Mouse (Mus musculus) liver, embryonic 11.5 days (tissue): ENCODE results near the gene Olfr623. TPM values are rescaled to one million over a fixed set of nuclear protein-coding genes. Genes with fewer than 3 reads are reported as not detected.

ENCODE experiments used
- ATAC-seq: fragments of 200-750 bp; cut with Nextera tagmentation; replicated peaks from 2 replicates; pipeline ENCODE4 v1.8.0; 2017; ENCODE audit warnings: moderate number of reproducible peaks, mild to moderate bottlenecking, moderate TSS enrichment, moderate library complexity; ENCODE audit not compliant: low FRiP score
- DNase-seq: peaks from one replicate; pipeline ENCODE4 v3.0.0-alpha.2; 2017; ENCODE audit warnings: low spot score
- H3K27ac ChIP-seq: fragments of 300-500 bp; sonication (generic); 2 replicates; pipeline ENCODE4 v1.5.1; 2014; ENCODE audit warnings: mild to moderate bottlenecking, low read depth, low read length, control low read depth
- H3K27me3 ChIP-seq: fragments of 300-500 bp; sonication (generic); replicated peaks from 2 replicates; pipeline ENCODE4 v1.6.1; 2014; ENCODE audit warnings: low read length, mixed read lengths; ENCODE audit not compliant: control insufficient read depth, insufficient read depth
- H3K36me3 ChIP-seq: fragments of 300-500 bp; sonication (generic); 2 replicates; pipeline ENCODE4 v1.6.1; 2014; ENCODE audit warnings: mild to moderate bottlenecking, low read length, moderate library complexity, mixed read lengths; ENCODE audit not compliant: control insufficient read depth, insufficient read depth
- H3K4me1 ChIP-seq: fragments of 300-500 bp; sonication (generic); replicated peaks from 2 replicates; pipeline ENCODE4 v1.6.1; 2014; ENCODE audit warnings: low read length, mixed read lengths; ENCODE audit not compliant: control insufficient read depth, insufficient read depth
- H3K4me2 ChIP-seq: fragments of 300-500 bp; sonication (generic); 2 replicates; pipeline ENCODE4 v1.6.1; 2014; ENCODE audit warnings: mild to moderate bottlenecking, control low read depth, moderate library complexity
- H3K4me3 ChIP-seq: fragments of 300-500 bp; sonication (generic); 2 replicates; pipeline ENCODE4 v1.5.1; 2014; ENCODE audit warnings: low read depth, low read length, control low read depth
- H3K9ac ChIP-seq: fragments of 300-500 bp; sonication (generic); 2 replicates; pipeline ENCODE4 v1.6.1; 2014; ENCODE audit warnings: low read depth, low read length, control low read depth
- H3K9me3 ChIP-seq: fragments of 300-500 bp; sonication (generic); 2 replicates; pipeline ENCODE4 v1.6.1; 2016; ENCODE audit warnings: low read length, inconsistent platforms, mixed read lengths; ENCODE audit not compliant: control insufficient read depth
- WGBS: fragments of 180-500 bp; shearing (Covaris S2); extraction: QIAGEN DNeasy Blood & Tissue Kit; methylation state at CpG from one replicate; pipeline ENCODE4 v1.1.7; 2014; 5-methylcytosine and 5-hydroxymethylcytosine counted together
- polyA plus RNA-seq: library from polyadenylated mRNA; unstranded; fragments of >200 nt; fragmentation: Nextera tagmentation; extraction: Ambion mirVana; gene quantifications from 2 replicates; pipeline ENCODE4 v1.2.1, GENCODE M21; 2014

The Olfr623 gene
- not detected in 2 replicates for polyA plus RNA-seq

- H3K9me3 ChIP-seq = no peaks in the 10 kb centered on the region
- no peak within 1 kb of the TSS for H3K4me2 ChIP-seq
- H3K4me1 ChIP-seq = no peaks in the 10 kb centered on the region
- ATAC-seq (no peak), DNase-seq (no peak)
- no peaks in the 10 kb centered on the region for H3K27me3 ChIP-seq
- no peak within 1 kb of the TSS for H3K4me3 ChIP-seq
- no peak within 1 kb of the TSS for H3K9ac ChIP-seq
- no peak within 1 kb of the TSS for H3K27ac ChIP-seq
- no peaks in the 10 kb centered on the region for H3K36me3 ChIP-seq
Measured at GRCm38 (mm10) chr7:103663598-103663997, at the start of gene Olfr623. Gene Olfr623, minus strand, starts transcription at chr7:103663698.

GRCm38 (mm10) chr7:103712024-103712423 lies 48.5 kb upstream of the Olfr623 start:
- H3K36me3 ChIP-seq = no peaks in the 10 kb centered on the region
- H3K27ac ChIP-seq = no peak overlapping the region
- H3K4me3 ChIP-seq = no peak overlapping the region
- no peaks in the 10 kb centered on the region for H3K4me1 ChIP-seq
- ATAC-seq (peak; percentile 63), DNase-seq (no peak)
- no peak overlapping the region for H3K4me2 ChIP-seq
- no peaks in the 10 kb centered on the region for H3K27me3 ChIP-seq
- no peaks in the 10 kb centered on the region for H3K9me3 ChIP-seq
- 28% methylated on average over 2 of the region's 2 CpGs for WGBS
- no peak overlapping the region for H3K9ac ChIP-seq

DNA sequence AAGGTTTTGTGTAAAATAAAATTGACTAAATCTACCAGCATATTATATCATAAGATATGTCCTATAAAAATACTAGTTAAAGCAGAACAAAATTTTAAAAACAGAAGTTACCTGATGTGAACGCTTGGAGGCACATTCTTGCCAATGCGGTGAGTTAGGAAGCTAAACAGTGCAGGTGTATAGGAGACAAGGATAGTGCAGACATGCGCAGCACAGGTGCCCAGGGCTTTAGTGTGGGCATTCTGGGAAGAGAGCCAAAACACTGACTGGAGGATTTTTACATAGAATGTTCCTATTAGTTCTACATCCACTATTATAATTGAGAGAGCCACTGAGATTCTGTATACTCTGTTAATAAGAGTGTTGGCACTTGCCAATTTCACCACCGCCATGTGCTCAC lies 36.0 kb upstream of the Olfr623 start:
- Histone ChIP-seq H3K27me3 (no peaks in the 10 kb centered on the region), H3K9me3 (no peaks in the 10 kb centered on the region), H3K4me3 (no peak overlapping the region), H3K9ac (no peak overlapping the region), H3K36me3 (no peaks in the 10 kb centered on the region), H3K4me2 (no peak overlapping the region), H3K27ac (no peak overlapping the region), H3K4me1 (no peaks in the 10 kb centered on the region)
- DNase-seq (no peak), ATAC-seq (no peak)
- WGBS = 85% methylated on average over 4 of the region's 4 CpGs

GRCm38 (mm10) chr7:103682420-103682819 lies 18.9 kb upstream of the Olfr623 start, which contains the start of gene Olfr625-ps1:
Gene Olfr625-ps1, plus strand, starts transcription at chr7:103682720.
- H3K4me3 ChIP-seq = no peak within 1 kb of the TSS
- ATAC-seq (no peak), DNase-seq (no peak)
- H3K4me2 ChIP-seq = no peak within 1 kb of the TSS
- H3K27me3 ChIP-seq = no peaks in the 10 kb centered on the region
- H3K4me1 ChIP-seq = no peaks in the 10 kb centered on the region
- no peaks in the 10 kb centered on the region for H3K9me3 ChIP-seq
- H3K9ac ChIP-seq = no peak within 1 kb of the TSS
- H3K27ac ChIP-seq = no peak within 1 kb of the TSS
- H3K36me3 ChIP-seq = no peaks in the 10 kb centered on the region

DNA sequence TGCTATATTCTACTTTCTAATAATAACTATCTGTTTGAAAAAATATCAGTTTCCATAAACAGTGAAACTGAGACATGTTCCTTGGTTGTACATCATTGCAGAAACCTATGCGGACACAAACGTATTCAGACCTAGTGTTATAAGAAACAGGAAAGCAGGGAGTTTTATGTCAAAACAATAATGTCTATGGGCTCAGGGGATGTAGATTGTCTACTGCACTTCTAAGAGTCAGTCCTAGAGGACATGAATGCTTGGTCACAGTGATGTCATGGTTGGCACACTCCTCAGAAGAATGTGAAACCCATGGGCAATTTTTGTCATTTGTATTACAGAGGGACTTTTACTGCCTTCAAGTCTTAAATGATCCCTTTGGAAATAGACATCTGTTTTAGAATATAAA lies 7.6 kb upstream of the Olfr623 start, which contains the start of gene Olfr624:
Gene Olfr624 (minus strand): TSS at position 101 of the 400 bp plus-strand sequence.
- Histone ChIP-seq H3K27ac (no peak within 1 kb of the TSS), H3K9ac (no peak within 1 kb of the TSS), H3K27me3 (no peaks in the 10 kb centered on the region), H3K9me3 (no peaks in the 10 kb centered on the region), H3K36me3 (no peaks in the 10 kb centered on the region), H3K4me1 (no peaks in the 10 kb centered on the region), H3K4me2 (no peak within 1 kb of the TSS), H3K4me3 (no peak within 1 kb of the TSS)
- 94% methylated on average over 2 of the region's 2 CpGs for WGBS
- DNase-seq (no peak), ATAC-seq (no peak)

GRCm38 (mm10) chr7:103644070-103644469 lies 19.4 kb downstream of the Olfr623 start:
- H3K36me3 ChIP-seq = no peaks in the 10 kb centered on the region
- no peak overlapping the region for H3K4me2 ChIP-seq
- no peak overlapping the region for H3K27ac ChIP-seq
- no peaks in the 10 kb centered on the region for H3K4me1 ChIP-seq
- H3K4me3 ChIP-seq = no peak overlapping the region
- DNase-seq (no peak), ATAC-seq (no peak)
- no peaks in the 10 kb centered on the region for H3K9me3 ChIP-seq
- H3K27me3 ChIP-seq = no peaks in the 10 kb centered on the region
- H3K9ac ChIP-seq = no peak overlapping the region
- WGBS = 71% methylated on average over 4 of the region's 4 CpGs

DNA sequence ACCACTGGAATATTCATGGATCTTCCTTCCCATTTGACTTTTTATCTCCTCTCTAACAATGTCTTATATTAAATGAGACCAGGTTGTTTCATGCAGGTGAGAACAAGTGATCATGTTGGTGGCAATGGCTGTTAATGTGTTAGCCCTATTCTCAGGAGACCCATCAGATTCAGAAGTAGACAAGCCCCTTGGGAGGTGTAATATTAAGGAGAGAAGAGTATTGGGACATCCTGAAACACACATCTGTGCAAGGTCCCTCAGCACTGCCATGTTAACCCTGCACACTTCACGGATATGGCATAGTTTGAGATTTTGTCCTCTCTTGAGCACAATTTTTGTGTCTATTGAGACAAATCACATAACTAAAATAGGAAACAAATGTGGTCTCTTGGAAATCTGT lies 20.9 kb downstream of the Olfr623 start, which contains the start of gene Olfr622:
Gene Olfr622 (minus strand): TSS at position 101 of the 400 bp plus-strand sequence.
- H3K36me3 ChIP-seq = no peaks in the 10 kb centered on the region
- DNase-seq (no peak), ATAC-seq (no peak)
- H3K4me2 ChIP-seq = no peak within 1 kb of the TSS
- no peak within 1 kb of the TSS for H3K9ac ChIP-seq
- no peak within 1 kb of the TSS for H3K27ac ChIP-seq
- 63% methylated on average over 1 of the region's 1 CpGs for WGBS
- no peaks in the 10 kb centered on the region for H3K27me3 ChIP-seq
- no peak within 1 kb of the TSS for H3K4me3 ChIP-seq
- H3K4me1 ChIP-seq = no peaks in the 10 kb centered on the region
- H3K9me3 ChIP-seq = no peaks in the 10 kb centered on the region

DNA sequence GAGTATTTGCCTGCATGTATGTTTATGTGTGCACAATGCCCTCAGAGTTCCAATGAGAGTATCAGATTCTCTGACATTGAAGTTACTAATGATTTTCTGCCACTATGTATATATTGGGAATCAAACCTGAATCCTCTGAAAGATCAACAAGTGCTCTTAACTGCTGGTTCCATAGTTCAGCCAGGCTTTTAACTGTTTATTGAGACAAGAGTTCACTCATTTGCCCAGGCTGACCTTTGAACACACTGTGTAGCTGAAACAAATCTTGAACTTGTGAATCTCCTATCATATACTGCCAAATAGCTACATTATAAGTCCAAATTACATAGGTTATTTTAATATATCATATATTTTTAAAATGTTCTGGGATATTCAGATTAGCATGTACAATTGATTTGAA lies 26.7 kb downstream of the Olfr623 start:
- Histone ChIP-seq H3K4me1 (no peaks in the 10 kb centered on the region), H3K4me2 (no peak overlapping the region), H3K36me3 (no peaks in the 10 kb centered on the region), H3K9ac (no peak overlapping the region), H3K9me3 (no peaks in the 10 kb centered on the region), H3K27me3 (no peaks in the 10 kb centered on the region), H3K27ac (no peak overlapping the region), H3K4me3 (no peak overlapping the region)
- no peak; the same call in 1 of the 2 replicates for ATAC-seq
- DNase-seq = no peak

GRCm38 (mm10) chr7:103612434-103612833 lies 51.1 kb downstream of the Olfr623 start, which contains the start of gene Olfr620:
Gene Olfr620, minus strand, starts transcription at chr7:103612534.
- WGBS = 64% methylated on average over 2 of the region's 2 CpGs
- Histone ChIP-seq H3K36me3 (no peaks in the 10 kb centered on the region), H3K27ac (no peak within 1 kb of the TSS), H3K4me3 (no peak within 1 kb of the TSS), H3K9me3 (no peaks in the 10 kb centered on the region), H3K4me1 (no peaks in the 10 kb centered on the region), H3K9ac (no peak within 1 kb of the TSS), H3K27me3 (no peaks in the 10 kb centered on the region), H3K4me2 (no peak within 1 kb of the TSS)
- DNase-seq (no peak), ATAC-seq (no peak)
